Mouse (Mus musculus) spleen, adult 2 months (tissue): ENCODE measurements at regions not wholly inside any gene's neighbourhood (a gene's known extent, or its start where the extent isn't known, plus 50 kb on each side); places are given as distances from the start of the nearest gene placed in this dataset.

ENCODE experiments used
- CTCF ChIP-seq: fragments of 200-500 bp; IDR thresholded peaks from 2 replicates; pipeline ENCODE4 v1.5.1; 2011; ENCODE audit warnings: mild to moderate bottlenecking, inconsistent platforms; ENCODE audit not compliant: insufficient read depth, insufficient read length, insufficient replicate concordance; ENCODE audit errors: extremely low read depth
- POLR2A ChIP-seq: fragments of 200-500 bp; IDR thresholded peaks from 2 replicates; pipeline ENCODE4 v1.6.1; 2011; ENCODE audit warnings: low read depth, low read length, inconsistent platforms

DNA sequence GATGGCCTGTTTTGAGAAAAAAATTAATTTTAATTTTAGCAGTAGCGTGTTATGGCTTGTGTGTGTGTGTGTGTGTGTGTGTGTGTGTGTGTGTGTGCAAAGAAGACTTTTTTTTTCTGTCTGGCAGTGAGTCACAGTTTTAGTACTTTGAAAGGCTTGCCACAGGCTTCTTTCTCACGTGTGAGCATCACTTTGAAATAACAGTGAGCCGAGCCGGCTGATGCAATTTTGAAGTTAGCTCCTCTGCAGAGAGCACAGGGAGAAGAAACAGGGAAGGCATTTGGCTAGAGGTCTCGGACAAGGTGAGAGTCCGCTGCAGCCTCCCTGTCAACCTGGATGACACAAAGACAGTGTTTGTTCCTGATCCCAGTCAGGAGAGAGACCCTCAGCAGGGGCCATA lies 242.3 kb downstream of the Hivep2 start:
- TF ChIP-seq POLR2A, result no peak
- no peak for TF ChIP-seq CTCF
